Mouse (Mus musculus) cerebellum, adult 2 months (tissue): ENCODE results near the gene Pank1.

Experiments
- CTCF ChIP-seq: fragments of 200-500 bp; IDR thresholded peaks from 2 replicates; pipeline ENCODE4 v1.5.1; 2011; ENCODE audit warnings: low read depth, mild to moderate bottlenecking, control low read depth, low read length, moderate library complexity, borderline replicate concordance; ENCODE audit not compliant: insufficient read depth
- POLR2A ChIP-seq: fragments of 200-500 bp; IDR thresholded peaks from 2 replicates; pipeline ENCODE4 v1.6.1; 2011; ENCODE audit warnings: low read length, control low read depth, borderline replicate concordance; ENCODE audit not compliant: insufficient read depth

DNA sequence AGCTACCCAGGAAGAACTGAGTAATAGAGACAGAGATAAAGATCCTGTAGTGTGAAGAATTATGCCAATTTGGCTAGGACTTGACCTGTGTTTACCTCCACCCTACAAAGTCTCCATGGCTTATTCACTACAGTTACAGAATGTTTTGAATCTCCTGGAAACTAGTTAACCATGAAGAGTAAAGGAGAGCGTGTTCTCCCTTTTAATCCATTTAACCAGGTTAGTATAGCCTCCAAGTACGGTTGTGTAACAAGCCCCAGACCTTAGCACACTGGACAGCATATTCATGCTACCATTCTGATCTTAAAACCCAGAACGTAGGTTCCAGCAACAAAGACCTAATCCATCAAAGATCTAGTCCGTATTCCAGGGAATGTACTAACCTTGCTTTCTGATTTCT, 75.9 kb downstream of the Pank1 start:
- TF ChIP-seq CTCF (no peak), POLR2A (no peak)
